Mouse (Mus musculus) yolk sac, embryonic 10.5 days (tissue): ENCODE measurements at regions not wholly inside any gene's neighbourhood (a gene's known extent, or its start where the extent isn't known, plus 50 kb on each side); places are given as distances from the start of the nearest gene placed in this dataset.
A peak's percentile ranks its signal among the peaks of the same experiment; 100 is the strongest.

ENCODE experiments used
- DNase-seq: peaks from one replicate; pipeline ENCODE4 v3.0.0-alpha.2; 2017; ENCODE audit warnings: low spot score

DNA sequence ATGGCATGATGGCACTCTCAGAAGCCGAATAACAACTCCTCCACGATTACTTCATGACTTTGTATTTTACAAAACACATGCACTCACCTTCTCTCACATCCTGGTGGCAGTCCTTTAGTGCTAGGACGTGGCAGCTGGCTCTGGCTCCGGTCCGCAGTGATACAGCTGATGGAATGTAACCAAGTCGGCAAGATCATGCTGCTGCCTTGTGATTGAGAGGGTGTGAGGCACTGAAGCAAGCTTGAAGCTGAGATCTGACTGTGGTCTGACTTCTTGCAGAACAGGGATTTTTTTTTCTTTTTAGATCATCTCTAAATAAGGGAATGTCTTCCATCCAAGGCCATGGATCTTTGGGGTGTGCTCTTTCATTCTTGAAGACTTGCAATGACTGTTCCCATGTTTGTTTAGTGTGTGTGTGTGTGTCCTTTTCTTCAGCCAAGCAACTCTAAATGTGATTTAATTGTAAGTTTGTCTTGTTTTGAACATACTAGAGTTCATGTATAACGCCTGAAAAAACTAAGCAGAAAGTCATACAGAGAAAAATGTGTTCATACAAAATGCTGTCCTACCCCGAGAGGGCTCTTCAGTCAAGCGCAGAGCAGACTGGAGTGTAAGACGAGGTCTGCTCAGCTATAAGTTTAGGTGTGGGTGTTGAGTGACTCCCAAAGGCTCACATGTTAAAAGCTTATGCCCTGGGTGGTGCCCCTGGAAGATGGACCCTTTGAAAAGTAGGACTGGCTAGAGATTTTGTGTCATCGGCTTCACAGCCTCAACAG lies 116.1 kb upstream of the Ankrd55 start:
- DNase-seq: no peak

DNA sequence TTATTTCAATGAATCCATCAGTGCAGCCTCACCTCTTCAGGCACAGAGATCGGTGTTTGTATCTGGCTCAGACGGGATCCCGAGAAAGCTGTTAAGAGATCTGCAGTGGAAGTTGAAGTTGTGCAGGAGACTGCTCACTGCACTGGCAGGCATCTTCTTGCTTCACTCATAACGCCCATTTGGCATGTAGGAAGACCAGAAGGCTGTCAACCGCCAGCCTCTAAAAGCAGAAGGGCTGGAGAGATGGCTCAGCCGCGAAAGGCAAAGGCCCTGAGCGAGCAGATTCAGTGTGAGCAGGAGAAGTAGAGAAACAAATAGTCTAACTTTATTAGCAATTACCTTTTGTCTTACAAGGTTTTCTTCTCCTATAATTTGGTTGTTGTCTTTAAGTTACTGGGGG lies 114.3 kb upstream of the Ankrd55 start:
- no peak for DNase-seq

DNA sequence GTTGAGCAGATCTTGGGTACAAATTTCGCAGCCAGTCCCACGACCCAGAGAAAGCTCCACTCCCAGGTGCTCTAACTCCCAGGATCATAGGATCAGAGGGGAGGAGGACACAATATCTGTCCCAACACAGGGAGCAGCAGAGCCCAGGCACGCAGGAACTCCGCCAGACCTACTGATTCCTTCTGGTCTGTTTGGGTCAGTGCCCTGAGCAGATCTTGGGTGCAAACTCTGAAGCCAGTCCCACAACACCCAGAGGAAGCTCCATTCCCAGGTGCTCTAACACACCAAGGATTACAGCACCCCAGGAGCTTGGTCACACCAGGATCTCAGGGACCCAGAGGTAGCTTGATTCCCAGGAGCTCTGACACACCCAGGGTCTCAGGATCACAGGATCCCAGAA lies 110.2 kb upstream of the Ankrd55 start:
- no peak for DNase-seq

DNA sequence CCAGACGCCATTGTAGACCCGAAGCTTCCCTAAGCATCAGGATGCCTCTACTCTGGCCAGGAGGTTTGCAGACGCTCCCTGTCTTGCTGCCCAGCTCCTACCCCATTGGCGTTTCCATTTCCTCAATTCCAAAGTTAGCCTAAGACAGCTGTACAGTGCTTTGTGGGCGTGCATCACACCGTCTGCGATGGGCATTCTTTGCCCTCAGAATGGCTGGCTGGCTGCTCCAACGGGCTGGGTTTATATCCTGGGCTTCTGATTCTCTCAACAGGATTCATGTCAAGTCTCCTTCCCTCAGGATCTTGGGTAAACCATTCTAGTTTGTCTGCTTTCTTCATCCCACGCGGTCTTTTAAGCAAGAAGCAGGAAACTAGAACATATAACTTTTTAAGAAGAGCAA lies 104.3 kb upstream of the Ankrd55 start:
- no peak for DNase-seq

DNA sequence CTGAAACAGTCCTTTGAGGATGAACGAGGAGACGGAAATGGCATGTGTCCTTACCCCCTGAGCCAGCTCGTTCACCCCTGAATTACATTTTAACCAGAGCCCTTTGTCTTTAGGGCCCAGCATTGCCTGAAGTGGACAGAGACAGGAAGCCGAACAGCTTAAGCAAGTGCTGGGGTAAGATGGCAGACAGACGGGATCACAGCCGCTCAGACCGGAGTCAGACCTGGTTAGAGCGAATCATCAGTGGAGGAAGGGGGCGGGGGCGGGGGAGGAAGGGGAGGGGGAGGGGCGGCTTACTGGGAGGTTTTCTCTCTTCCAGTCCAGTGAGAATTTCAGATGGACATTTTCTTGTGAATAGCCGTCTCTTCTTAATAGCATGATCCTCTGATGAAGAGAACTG lies 103.1 kb upstream of the Ankrd55 start:
- peak; percentile 24 for DNase-seq

DNA sequence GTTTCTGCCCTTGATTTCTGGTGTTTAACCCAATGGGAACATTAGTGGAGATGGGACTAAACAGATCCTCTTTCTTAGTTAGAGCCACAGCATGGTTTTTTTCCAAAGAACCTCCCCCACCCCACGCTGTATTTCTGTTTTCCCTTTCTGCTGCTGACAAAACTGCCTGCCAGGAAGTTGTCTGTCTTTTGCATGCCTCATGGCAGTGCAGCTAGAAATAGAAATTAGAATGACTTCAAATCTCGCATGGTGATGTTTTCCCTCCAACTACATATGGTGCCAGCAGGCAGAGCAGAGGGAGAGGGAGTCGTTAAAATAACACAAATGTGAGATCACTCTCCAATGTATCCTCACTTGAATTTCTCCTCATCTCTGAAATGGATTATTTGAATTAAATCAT lies 101.0 kb upstream of the Ankrd55 start:
- DNase-seq: no peak

DNA sequence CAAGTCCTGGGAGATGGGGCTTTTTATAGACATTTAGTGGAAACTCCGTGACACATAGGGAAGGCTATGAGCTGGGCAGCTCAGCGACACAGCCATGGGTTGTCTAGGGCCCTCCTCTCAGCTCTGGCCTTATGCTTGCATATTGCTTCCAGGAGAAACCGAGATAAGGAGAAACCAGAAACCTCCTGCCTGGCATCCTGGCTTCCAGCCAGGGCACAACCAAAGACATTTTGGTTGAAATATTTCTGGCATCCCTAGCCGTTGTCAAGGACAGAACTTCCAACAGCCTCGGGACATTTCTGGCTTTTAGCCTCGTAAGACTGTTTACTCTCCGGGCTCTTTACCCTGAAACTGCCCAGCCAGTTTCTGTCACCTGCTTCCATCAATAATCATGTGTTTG lies 99.9 kb upstream of the Ankrd55 start:
- DNase-seq: no peak

DNA sequence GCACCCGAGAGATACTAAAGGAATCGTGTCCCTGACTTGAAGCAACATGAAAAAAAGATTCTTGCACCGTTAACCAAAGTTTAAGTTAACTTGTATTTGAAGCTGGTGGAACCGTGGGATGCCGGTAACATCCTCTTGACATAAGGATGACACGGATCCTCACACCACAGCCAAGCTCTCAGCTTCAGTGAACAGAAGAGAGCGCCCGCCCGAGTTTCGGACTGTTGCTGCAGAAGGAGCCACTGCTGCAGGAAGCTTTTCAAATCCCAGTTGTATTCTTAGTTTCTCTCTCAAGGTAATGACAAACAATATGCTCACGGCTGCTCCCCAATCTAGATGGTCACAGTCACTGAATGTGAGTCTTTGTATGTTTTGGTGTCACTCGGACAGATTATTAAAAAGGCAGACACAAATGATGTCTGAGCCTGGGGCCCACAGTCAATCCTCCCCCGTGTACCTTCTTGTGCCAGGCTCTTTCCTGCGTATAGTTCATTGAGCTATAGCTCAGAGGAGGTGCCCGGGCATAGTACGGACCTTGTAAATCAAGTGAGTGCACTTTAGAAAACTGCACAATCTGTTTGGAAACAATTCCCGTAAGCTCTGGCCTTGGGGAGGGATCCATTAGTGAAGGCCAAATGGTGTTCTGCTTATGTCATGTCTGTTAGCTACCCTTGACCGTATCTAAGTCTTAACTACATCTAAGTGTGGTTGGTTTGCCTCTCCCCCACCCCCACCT lies 99.3 kb upstream of the Ankrd55 start:
- DNase-seq: no peak

DNA sequence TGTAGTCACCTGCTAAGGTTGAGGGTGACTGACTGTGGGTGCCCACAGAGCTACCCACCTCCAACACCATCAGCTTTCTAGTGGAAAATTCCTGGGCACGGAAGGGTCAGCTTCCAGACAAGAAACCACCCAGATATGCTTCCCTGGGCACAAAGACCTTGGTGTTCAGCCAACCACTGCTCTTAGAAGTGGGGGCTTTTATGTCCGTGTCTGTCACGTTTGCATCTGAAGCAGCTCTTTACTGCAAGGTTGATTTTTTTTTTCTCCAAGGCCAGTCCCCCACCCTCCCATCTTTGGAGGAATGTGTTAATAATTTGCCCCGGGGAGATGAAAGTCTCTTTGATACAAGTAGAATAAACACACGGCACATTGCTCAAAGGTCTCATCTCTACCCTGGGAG lies 98.6 kb upstream of the Ankrd55 start:
- DNase-seq: peak; percentile 60

DNA sequence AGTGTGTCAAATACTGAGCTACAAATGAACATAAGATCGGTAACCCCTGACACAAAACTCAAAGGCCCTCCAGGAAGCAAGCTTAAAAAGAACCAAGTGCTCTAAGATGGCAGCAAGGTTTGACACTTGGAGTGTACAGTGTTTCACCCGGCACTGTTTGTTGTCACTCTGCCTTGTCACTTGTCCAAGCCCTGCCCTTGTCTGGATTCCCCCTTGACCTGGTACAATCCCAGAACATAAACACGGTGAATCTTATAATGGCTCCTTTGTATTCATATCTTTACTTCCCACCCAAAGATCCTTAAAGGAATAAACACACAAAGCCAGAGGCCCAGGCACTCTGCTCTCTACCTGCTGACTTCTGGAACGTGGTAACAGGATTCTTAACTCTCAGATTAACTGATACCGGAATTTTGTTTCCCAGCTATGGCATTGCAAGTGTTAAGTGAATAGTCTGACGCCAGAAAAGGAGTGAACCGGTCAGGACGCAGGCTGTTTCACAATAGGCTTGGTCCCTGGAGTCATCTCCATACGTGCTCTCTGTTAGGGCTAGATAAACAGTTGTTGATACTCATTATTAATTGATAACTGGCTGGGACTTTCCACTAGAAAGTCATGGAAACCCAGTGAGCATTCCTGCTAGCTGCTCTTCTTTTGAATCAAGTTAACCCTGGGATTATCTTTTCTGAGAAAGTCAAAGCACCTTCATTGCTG lies 95.9 kb upstream of the Ankrd55 start:
- DNase-seq: peak; percentile 68

DNA sequence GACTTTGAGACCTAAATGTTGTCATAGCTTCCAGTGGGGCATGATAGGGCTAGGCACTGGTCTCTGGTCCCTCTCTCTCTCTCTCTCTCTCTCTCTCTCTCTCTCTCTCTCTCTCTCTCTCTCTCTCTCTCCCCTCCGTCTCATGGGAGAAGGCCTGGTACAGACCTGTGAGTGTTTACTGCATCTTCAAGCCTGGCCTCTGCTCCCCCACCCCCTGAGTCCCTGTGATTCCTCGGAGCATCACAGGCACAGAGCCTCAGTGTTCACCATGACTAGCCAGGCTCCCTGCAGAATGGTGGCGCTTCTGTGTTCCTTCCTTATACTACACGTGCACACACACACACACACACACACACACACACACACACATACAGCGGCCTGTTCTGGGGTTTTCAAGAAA lies 94.6 kb upstream of the Ankrd55 start:
- DNase-seq: no peak

DNA sequence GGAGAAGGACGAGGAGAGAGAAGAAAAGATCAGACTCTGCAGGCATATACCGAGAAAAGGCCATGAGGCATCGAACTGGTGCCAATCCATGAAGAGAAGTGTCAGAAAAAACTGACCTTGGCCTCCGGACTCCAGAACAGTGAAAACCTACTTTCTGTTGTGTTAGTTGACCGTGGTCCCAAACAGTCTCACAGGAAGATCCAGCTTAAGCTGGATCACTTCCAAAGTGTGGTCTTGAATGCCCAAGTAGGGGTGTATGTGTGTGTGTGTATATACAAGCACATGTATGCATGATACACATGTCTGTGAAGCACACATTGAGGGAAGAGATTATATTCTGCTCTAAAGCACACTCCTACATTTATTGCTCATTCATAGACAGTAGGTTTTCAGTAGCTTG lies 93.3 kb upstream of the Ankrd55 start:
- DNase-seq: no peak

DNA sequence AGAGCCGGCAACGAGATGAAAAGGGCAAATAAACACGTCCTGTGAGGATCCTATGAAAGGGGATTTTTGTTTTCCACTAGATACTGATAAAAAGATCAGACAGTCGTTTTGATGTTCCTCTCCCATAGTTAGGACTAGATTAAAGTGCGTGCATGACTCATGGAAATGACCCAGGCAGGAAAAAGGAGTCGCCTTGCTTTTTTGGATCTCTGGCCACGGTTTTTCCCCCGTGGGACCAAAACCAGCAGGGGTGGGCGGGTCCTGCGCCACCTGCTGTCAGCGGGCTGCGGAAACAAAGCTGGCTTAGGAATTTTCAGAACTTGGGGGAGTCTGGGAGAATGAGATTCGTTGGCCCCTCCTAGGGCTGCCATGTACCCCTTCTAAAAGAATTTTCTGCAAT lies 91.5 kb upstream of the Ankrd55 start:
- no peak for DNase-seq

DNA sequence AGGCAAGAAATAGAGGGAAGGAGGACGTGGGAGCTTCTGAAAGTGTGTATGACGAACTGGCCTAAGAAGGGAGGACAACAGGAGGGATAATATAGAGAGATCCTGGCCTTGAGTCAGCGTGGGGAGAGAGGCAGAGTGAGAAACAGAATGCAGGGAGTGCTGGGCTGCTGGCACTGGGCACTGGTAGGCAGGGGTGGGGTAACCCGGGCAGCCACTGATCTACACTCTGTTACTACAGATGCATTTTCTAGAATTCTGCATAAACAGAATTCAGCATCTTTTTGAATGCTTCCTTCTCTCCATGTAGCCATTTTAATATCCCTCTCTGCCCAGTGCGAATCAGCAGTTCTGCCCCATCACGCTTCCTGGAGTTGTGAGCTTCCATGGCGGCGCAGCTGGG lies 84.5 kb upstream of the Ankrd55 start:
- no peak for DNase-seq

DNA sequence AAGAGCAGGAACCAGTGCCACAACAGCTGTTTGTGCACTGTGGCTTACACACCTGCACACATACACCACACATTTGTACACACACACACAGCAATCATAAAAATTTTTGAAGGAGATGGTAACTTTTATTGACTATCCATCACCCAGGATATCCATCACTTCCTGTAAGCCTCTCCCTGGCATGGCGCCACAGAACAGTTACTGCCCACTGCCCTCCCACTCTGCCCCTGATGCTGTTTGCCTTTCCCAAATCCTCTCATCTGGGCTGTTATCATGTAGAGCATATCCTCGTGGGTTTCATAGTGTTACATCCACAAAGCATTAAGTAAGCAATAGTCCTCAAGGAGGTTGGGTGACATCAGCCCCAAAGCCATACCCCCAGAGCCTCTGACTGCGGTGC lies 84.0 kb upstream of the Ankrd55 start:
- no peak for DNase-seq

DNA sequence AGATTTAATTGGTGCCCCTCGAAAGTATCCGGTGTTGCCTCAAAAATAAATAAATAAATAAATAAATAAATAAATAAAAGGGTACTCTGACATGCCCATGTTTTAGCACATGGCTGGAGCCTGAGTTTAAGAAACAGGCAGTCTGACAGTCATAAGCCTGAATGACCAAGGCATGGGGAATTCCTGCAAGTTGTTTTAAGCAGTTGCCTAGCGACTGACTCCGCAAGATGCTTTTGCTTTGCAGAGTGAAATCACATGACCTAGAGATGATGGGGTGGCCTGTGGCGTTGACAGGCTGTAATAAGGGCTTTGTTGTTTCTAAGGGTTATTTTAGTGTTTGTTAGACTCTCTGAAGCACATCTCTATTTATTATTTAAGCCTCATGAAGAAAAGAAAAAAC lies 83.4 kb upstream of the Ankrd55 start:
- DNase-seq: no peak

DNA sequence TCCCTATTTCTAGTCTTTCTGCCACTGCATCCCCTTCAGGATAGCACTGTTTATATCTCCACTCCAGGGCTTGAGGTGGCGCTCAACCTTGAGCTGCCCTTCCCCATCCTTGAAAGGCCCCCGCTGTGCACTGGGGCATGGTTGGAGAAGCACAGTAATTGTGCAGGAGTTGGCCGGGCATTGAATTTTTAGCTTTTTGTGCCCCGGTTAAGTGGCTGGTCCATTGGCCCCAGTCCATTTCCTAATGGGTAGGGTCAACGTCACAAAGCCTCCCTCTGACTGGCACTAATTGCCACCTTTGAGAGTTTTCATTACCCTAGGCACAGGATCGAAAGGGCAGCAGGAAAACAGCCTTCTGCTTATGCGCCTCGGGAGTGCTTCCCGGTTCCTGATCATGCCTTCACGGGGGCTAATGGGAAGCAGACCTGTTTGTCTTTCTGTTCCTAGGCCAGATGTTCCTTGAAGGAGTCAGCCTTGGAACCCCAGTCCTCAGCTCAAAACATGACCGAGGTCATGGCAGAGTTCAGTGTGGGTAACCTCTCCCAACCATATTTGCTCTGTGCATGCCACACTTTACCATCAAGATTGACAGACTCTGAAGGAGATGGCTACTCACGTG lies 80.5 kb upstream of the Ankrd55 start:
- DNase-seq: no peak

DNA sequence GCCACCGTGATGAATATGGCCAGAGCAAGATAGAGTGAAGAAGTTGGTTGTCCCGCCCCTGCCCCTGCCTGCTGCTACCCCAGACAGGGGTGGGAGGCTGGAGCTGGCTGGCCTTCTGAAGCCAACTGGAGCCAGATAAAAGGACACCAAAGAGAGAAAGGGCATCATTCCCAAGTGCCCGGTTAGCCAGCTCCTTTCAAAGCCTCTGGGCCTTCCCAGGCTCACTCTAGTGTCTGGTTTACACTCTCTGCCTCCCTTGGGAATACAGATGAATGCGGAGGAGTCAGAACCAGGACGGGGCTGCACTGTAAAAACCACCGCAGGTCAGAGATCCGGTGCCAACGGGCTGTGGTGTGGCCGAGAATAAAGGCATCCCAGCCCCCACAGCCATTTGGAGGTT lies 76.4 kb upstream of the Ankrd55 start:
- no peak for DNase-seq

DNA sequence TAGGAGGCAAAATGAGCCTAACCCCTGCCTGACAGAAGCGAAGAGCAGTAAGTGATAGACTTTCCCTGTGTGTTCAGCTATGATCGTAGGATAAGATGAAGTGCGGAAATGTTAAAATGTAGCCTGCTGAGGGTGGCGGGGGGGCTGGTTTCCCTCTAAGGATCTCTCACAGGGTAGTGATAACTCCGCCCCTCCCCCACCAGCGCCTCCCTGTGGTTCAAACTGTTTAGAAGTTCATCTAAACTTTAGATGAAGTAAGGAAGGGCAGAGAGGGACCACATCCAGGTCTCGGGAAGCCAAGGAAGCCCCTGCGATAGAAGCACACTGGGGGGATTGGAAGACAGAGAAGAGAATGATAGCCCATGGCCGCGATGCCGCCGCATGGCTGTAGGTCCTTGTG lies 75.9 kb upstream of the Ankrd55 start:
- DNase-seq: no peak

DNA sequence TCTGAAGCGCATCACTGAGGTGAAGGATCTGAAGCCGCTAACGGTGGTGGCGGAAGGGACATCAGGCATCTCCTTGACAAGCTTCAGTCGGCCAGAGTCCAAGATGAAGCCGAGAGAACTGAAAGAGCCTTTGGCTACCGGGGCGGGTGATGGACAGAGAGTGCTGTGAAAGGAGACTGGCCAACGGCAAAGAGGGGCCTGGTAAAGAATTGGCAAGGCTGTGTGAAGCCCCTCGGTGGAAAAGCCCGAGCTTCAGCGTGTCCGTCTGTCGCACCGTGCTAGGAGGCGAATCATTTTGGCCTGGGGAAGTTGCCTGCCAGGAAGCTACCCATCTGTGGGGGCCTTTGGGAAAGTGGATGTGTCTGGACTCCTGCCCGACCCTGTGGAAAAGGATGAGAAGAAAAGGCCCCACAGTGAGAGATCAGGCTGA lies 74.6 kb upstream of the Ankrd55 start:
- DNase-seq: no peak

DNA sequence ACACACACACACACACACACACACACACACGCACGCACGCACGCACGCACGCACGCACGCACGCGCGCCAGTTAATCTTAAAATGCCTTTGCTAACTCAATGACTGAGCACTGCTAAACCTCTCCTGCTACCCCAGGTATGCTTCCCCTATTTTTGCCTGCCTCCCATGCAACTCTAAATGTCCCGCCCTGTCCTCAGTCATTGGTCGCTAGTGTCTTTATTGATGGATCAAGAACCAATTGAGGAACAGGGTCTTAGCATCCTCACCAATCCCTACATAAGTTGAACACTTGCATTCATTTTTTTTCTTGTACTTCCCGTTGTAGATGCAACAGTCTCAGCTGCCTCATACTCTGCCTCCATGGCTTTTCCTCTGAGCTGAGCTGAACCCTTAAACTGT lies 72.2 kb upstream of the Ankrd55 start:
- no peak for DNase-seq

DNA sequence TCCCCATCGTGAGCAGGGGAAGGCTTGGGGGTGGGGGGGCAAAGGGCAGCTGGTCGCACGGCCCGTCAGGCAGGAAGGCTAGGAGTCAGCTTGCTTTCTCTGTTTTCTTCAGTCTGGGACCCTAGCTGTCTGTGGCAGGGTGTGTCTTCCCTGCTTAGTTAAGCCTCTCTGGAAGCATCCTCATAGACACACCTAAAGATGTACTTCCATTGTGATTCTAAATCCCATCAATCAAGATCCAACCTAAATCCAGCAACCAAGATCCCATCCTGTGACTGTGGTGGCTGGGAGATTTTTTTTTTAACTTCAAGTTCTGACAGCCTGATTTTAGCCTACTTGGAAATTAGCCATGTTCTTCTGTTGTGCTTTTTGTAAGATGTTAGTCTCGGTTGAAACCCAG lies 69.9 kb upstream of the Ankrd55 start:
- no peak for DNase-seq

DNA sequence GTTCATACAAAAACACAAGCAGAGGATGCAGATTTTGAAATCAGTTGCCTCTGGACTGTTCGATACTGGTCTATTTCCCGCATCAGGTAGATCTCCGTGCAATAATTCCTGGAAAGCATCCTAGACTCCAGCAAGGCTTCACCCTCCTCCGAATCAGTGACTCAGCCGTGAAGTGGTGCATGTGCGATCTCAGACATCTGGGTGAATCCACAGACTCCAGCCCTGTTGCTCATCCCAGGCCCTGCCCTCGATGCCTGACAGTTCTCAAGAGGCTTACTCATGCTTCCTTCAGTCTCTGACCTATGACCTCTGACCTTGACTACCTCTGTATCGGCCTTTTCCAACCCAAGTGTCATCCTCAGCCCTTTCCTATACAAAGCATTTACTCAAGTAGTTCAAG lies 68.1 kb upstream of the Ankrd55 start:
- no peak for DNase-seq
